8 mouse cellular contexts compared by ENCODE assay signal in the genomic region with DNA sequence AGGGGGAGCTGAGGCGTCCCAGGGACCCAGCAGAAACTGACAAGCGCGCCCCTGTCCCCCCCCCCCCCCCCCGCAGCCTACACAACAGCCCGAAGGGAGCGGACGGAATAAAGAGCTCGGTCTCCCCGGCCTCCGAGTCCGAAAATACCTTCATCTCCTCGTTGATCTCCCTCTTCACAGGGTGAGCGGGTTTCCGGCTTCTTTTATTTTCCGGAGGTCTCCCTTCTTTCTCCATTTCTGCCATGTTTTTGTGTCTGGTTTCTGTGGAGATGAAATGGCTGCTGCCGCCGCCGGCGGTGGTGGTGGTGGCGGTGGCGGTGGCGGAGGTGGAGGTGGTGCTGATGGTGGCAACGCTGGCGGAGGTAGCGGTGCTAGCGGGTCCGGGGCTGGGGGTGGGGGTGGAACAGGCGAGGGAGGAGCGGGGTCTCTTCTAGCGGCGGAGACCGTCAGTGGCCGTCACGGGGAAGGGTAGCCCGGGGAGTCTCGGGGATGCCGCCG. TPM values are rescaled to one million over a fixed set of nuclear protein-coding genes. Genes with fewer than 3 reads are reported as not detected.
A peak's percentile ranks its signal among the peaks of the same experiment; 100 is the strongest.
DNase-seq lines count a peak whose midpoint lies in the region; ATAC-seq and TF ChIP-seq lines count a peak whose summit lies in the region.

No protein-coding gene starts in this region.

- H3K27me3 ChIP-seq in lung, embryonic 14.5 days (ENCODE audit: insufficient read depth, low read length): peaks cover 55% of the 10 kb centered on the region
- no peaks in the 10 kb centered on the region for H3K27me3 ChIP-seq in forebrain, postnatal 0 days (ENCODE audit: insufficient read depth, low read length)
- H3K27me3 ChIP-seq in neural tube, embryonic 14.5 days (ENCODE audit: control insufficient read depth, insufficient read depth, low read length): no peaks in the 10 kb centered on the region

- peak; percentile 30 for DNase-seq in lung, embryonic 14.5 days
- DNase-seq in lung, postnatal 10 days: no peak
- peak; percentile 43 for DNase-seq in brain, adult 2 months (ENCODE audit: low read depth, low spot score)
- DNase-seq in forebrain, postnatal 0 days: peak; percentile 59
- DNase-seq in kidney, postnatal 14 days: peak; percentile 12
- no peak for DNase-seq in ovary, postnatal 10 days (ENCODE audit: low spot score)

- H3K27ac ChIP-seq in lung, embryonic 14.5 days (ENCODE audit: low read depth): no peak overlapping the region
- H3K27ac ChIP-seq in forebrain, postnatal 0 days (ENCODE audit: low read depth, low read length): peak overlapping the region; percentile 97
- peak overlapping the region; percentile 96 for H3K27ac ChIP-seq in neural tube, embryonic 14.5 days (ENCODE audit: low read depth, low read length)

- TF ChIP-seq CTCF in lung, embryonic 14.5 days (IDR thresholded peaks at IDR 0.05; ENCODE audit: low read depth): no peak
- TF ChIP-seq CTCF in forebrain, postnatal 0 days (IDR thresholded peaks at IDR 0.05; ENCODE audit: low read depth): no peak

- H3K9me3 ChIP-seq in lung, embryonic 14.5 days (ENCODE audit: low read depth, low read length): no peaks in the 10 kb centered on the region
- no peaks in the 10 kb centered on the region for H3K9me3 ChIP-seq in forebrain, postnatal 0 days (ENCODE audit: low read length)
- H3K9me3 ChIP-seq in neural tube, embryonic 14.5 days (ENCODE audit: control insufficient read depth, low read length): no peaks in the 10 kb centered on the region

- peak; percentile 36; the same call in 1 of the 2 replicates for ATAC-seq in lung, embryonic 14.5 days (ENCODE audit: insufficient read depth)
- ATAC-seq in forebrain, postnatal 0 days: peak; percentile 55
- peak; percentile 73 for ATAC-seq in neural tube, embryonic 14.5 days (ENCODE audit: low read depth)
- no peak for ATAC-seq in monocyte, adult 5-6 weeks (replicated peaks; ENCODE audit: insufficient number of reproducible peaks, low FRiP score, low TSS enrichment, poor library complexity, severe bottlenecking)

- WGBS in lung, embryonic 14.5 days: under 1% methylated on average over 29 of the region's 38 CpGs
- 2% methylated on average over 30 of the region's 38 CpGs for WGBS in forebrain, postnatal 0 days
- 2% methylated on average over 26 of the region's 38 CpGs for WGBS in neural tube, embryonic 14.5 days

- peak overlapping the region; percentile 56 for H3K9ac ChIP-seq in lung, embryonic 14.5 days
- peak overlapping the region; percentile 85 for H3K9ac ChIP-seq in forebrain, postnatal 0 days
- H3K9ac ChIP-seq in neural tube, embryonic 14.5 days (replicated peaks; ENCODE audit: low read depth, low read length): peak overlapping the region; percentile 83

- H3K4me3 ChIP-seq in lung, embryonic 14.5 days (ENCODE audit: low read depth, low read length): peak overlapping the region; percentile 70
- H3K4me3 ChIP-seq in forebrain, postnatal 0 days (ENCODE audit: low read depth, low read length): peak overlapping the region; percentile 88
- peak overlapping the region; percentile 84 for H3K4me3 ChIP-seq in neural tube, embryonic 14.5 days (ENCODE audit: low read depth, low read length)

- H3K36me3 ChIP-seq in lung, embryonic 14.5 days (ENCODE audit: insufficient read depth): no peaks in the 10 kb centered on the region
- no peaks in the 10 kb centered on the region for H3K36me3 ChIP-seq in forebrain, postnatal 0 days (ENCODE audit: insufficient read depth)
- no peaks in the 10 kb centered on the region for H3K36me3 ChIP-seq in neural tube, embryonic 14.5 days (ENCODE audit: control insufficient read depth, insufficient read depth, low read length)

- H3K4me2 ChIP-seq in lung, embryonic 14.5 days: peak overlapping the region; percentile 97
- H3K4me2 ChIP-seq in forebrain, postnatal 0 days (ENCODE audit: low read depth): peak overlapping the region; percentile 92
- H3K4me2 ChIP-seq in neural tube, embryonic 14.5 days (ENCODE audit: low read depth, low read length): peak overlapping the region; percentile 96

- peaks cover 3% of the 10 kb centered on the region; the same call in 1 of the 2 replicates for H3K4me1 ChIP-seq in lung, embryonic 14.5 days (ENCODE audit: insufficient read depth)
- peaks cover 10% of the 10 kb centered on the region for H3K4me1 ChIP-seq in forebrain, postnatal 0 days (ENCODE audit: insufficient read depth)
- H3K4me1 ChIP-seq in neural tube, embryonic 14.5 days (ENCODE audit: control insufficient read depth, insufficient read depth, low read length): peaks cover 22% of the 10 kb centered on the region

RNA-seq across cellular contexts. Expression of gene Sobp, which starts 0.5 kb away (rescaled TPM):
- polyA plus RNA-seq in lung, embryonic 14.5 days (2014; fragmentation: Nextera tagmentation; extraction: Ambion mirVana): 0.46 and 0.66 TPM in 2 replicates
- total RNA-seq in forebrain, postnatal 0 days (2014; rRNA removed): 31.5 and 38.3 TPM in 2 replicates
- polyA plus RNA-seq in forebrain, postnatal 0 days (2015; fragmentation: Nextera tagmentation; extraction: Ambion mirVana): 16.4 and 19.9 TPM in 2 replicates
- 12.3 and 17.0 TPM in 2 replicates for polyA plus RNA-seq in neural tube, embryonic 14.5 days (2014; fragmentation: Nextera tagmentation; extraction: Ambion mirVana)
- not detected in 3 replicates for total RNA-seq in monocyte, adult 5-6 weeks (2017)

RNA-seq across cellular contexts. Expression of gene 9030612E09Rik, which starts 0.6 kb away (rescaled TPM):
- 0.30 TPM in 1 of 2 replicates, not detected in the other for polyA plus RNA-seq in lung, embryonic 14.5 days (2014; fragmentation: Nextera tagmentation; extraction: Ambion mirVana)
- total RNA-seq in forebrain, postnatal 0 days (2014; rRNA removed): 0.77 and 2.2 TPM in 2 replicates
- 2.3 and 2.4 TPM in 2 replicates for polyA plus RNA-seq in forebrain, postnatal 0 days (2015; fragmentation: Nextera tagmentation; extraction: Ambion mirVana)
- 1.7 and 2.4 TPM in 2 replicates for polyA plus RNA-seq in neural tube, embryonic 14.5 days (2014; fragmentation: Nextera tagmentation; extraction: Ambion mirVana)
- total RNA-seq in monocyte, adult 5-6 weeks (2017): not detected in 3 replicates

RNA-seq across cellular contexts. Expression of gene Pdss2, which starts 47.4 kb away (rescaled TPM):
- polyA plus RNA-seq in lung, embryonic 14.5 days (2014; fragmentation: Nextera tagmentation; extraction: Ambion mirVana): 10.6 and 11.5 TPM in 2 replicates
- total RNA-seq in forebrain, postnatal 0 days (2014; rRNA removed): 20.5 and 21.1 TPM in 2 replicates
- polyA plus RNA-seq in forebrain, postnatal 0 days (2015; fragmentation: Nextera tagmentation; extraction: Ambion mirVana): 14.0 and 18.4 TPM in 2 replicates
- polyA plus RNA-seq in neural tube, embryonic 14.5 days (2014; fragmentation: Nextera tagmentation; extraction: Ambion mirVana): 14.4 and 17.3 TPM in 2 replicates
- total RNA-seq in monocyte, adult 5-6 weeks (2017): 4.7 to 13.1 TPM (median 6.2 TPM) in 3 replicates

Comparison
In these comparisons a context has a peak if more than half of its experiments do, and no peak if none do; other contexts are left out.
1. DNase-seq: peak in lung, embryonic 14.5 days (single experiment), brain, adult 2 months (single experiment), forebrain, postnatal 0 days (single experiment) and kidney, postnatal 14 days (single experiment); none in lung, postnatal 10 days (single experiment) and ovary, postnatal 10 days (single experiment).
2. Peak in every context shown above with its lines, with median percentiles within 50 percentile points of each other: H3K4me2 ChIP-seq, H3K4me3 ChIP-seq and H3K9ac ChIP-seq.